Mouse (Mus musculus): Measurements from ENCODE around the gene Phactr4. TPM values are rescaled to one million over a fixed set of nuclear protein-coding genes. Genes with fewer than 3 reads are reported as not detected.
A peak's percentile ranks its signal among the peaks of the same experiment; 100 is the strongest.
"Not testable (repeated sequence)": the region's sequence is repeated elsewhere in the genome, so short reads cannot be mapped to it uniquely, and the experiment has no call there.

The Phactr4 gene
- polyA plus RNA-seq, 1 experiment from 2014 or later: 22.2 TPM

GRCm38 (mm10) chr4:132421556-132421922 is 750 bp downstream of the Phactr4 start:
- Histone ChIP-seq H3K36me3 (ENCODE audit: control insufficient read depth, insufficient read depth, low read length) (no peaks in the 10 kb centered on the region), H3K9ac (ENCODE audit: low read length) (peak overlapping the region; percentile 88), H3K9me3 (ENCODE audit: control insufficient read depth, low read length) (no peaks in the 10 kb centered on the region), H3K4me2 (peak overlapping the region; percentile 60), H3K27ac (ENCODE audit: low read depth, low read length) (peak overlapping the region; percentile 96), H3K27me3 (ENCODE audit: control insufficient read depth, insufficient read depth, low read length) (no peaks in the 10 kb centered on the region), H3K4me3 (ENCODE audit: low read depth, low read length) (peak overlapping the region; percentile 85), H3K4me1 (ENCODE audit: control insufficient read depth, insufficient read depth, low read length) (peaks cover 12% of the 10 kb centered on the region)
- under 1% methylated on average over 13 of the region's 13 CpGs for WGBS
- no peak for ATAC-seq (ENCODE audit: low FRiP score)
- DNase-seq (ENCODE audit: low spot score, missing footprints): no peak

DNA sequence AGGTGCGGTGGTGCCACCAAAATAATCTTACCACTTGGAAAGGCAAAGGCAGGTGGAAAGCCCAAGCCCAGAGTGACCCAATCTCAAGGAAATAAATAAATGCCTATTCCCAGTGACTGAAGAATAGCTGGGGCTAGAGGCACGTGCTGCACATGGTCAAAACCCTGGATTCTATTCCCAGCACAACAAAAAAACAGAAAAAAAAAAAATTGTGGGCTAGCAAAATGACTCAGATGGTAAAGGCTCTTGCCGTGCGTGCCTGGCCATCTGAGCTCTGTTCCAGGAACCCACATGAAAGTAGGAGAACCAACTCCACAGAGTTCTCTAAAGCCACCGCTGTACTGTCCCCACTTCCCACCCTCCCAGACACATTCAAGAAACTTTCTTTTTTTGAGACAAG is 1.8 kb downstream of the Phactr4 start:
- Histone ChIP-seq H3K36me3 (ENCODE audit: control insufficient read depth, insufficient read depth, low read length) (no peaks in the 10 kb centered on the region), H3K9me3 (ENCODE audit: control insufficient read depth, low read length) (no peaks in the 10 kb centered on the region), H3K27ac (ENCODE audit: low read depth, low read length) (no peak overlapping the region), H3K4me1 (ENCODE audit: control insufficient read depth, insufficient read depth, low read length) (peaks cover 12% of the 10 kb centered on the region), H3K9ac (ENCODE audit: low read length) (peak overlapping the region; percentile 88; the same call in 1 of the 2 replicates), H3K4me2 (peak overlapping the region; percentile 60), H3K4me3 (ENCODE audit: low read depth, low read length) (peak overlapping the region; percentile 85; the same call in 1 of the 2 replicates), H3K27me3 (ENCODE audit: control insufficient read depth, insufficient read depth, low read length) (no peaks in the 10 kb centered on the region)
- WGBS: 85% methylated on average over 5 of the region's 5 CpGs
- no peak for DNase-seq (ENCODE audit: low spot score, missing footprints)
- no peak for ATAC-seq (ENCODE audit: low FRiP score)

DNA sequence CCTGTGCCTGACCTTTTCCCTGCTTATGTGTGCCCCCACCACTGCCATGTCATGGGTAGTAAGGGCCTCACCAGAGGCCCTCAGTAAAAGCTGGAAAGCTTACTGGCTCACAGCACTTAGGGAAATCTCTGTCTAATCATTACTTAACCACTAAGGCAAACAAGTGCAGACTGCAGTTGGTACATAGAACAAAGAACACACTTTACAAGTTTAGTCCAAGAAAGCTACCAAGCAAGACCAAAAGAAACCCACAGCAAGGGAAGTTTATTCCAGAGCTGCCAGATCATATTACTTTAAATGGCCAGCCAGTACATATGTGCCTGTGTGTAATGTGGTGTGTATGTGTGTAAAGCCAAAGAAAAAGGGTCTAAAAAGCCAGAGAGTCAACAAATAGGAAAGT is 6.3 kb downstream of the Phactr4 start:
- Histone ChIP-seq H3K9me3 (ENCODE audit: control insufficient read depth, low read length) (no peaks in the 10 kb centered on the region), H3K27me3 (ENCODE audit: control insufficient read depth, insufficient read depth, low read length) (no peaks in the 10 kb centered on the region), H3K4me3 (ENCODE audit: low read depth, low read length) (no peak overlapping the region), H3K36me3 (ENCODE audit: control insufficient read depth, insufficient read depth, low read length) (peaks cover 3% of the 10 kb centered on the region; the same call in 1 of the 2 replicates), H3K4me2 (no peak overlapping the region), H3K9ac (ENCODE audit: low read length) (no peak overlapping the region), H3K27ac (ENCODE audit: low read depth, low read length) (no peak overlapping the region), H3K4me1 (ENCODE audit: control insufficient read depth, insufficient read depth, low read length) (peaks cover 10% of the 10 kb centered on the region)
- ATAC-seq (ENCODE audit: low FRiP score) (no peak), DNase-seq (ENCODE audit: low spot score, missing footprints) (no peak)

- not testable (repeated sequence) for H3K4me2 ChIP-seq; H3K27ac ChIP-seq (ENCODE audit: low read depth, low read length); ATAC-seq (ENCODE audit: low FRiP score); H3K9me3 ChIP-seq (ENCODE audit: control insufficient read depth, low read length); H3K4me1 ChIP-seq (ENCODE audit: control insufficient read depth, insufficient read depth, low read length); H3K36me3 ChIP-seq (ENCODE audit: control insufficient read depth, insufficient read depth, low read length); H3K9ac ChIP-seq (ENCODE audit: low read length); H3K27me3 ChIP-seq (ENCODE audit: control insufficient read depth, insufficient read depth, low read length); DNase-seq (ENCODE audit: low spot score, missing footprints); H3K4me3 ChIP-seq (ENCODE audit: low read depth, low read length)
- WGBS: 93% methylated on average over 4 of the region's 4 CpGs
These were observed 9.0 kb downstream of the Phactr4 start for GRCm38 (mm10) chr4:132413257-132413656.

- 62% methylated on average over 8 of the region's 8 CpGs for WGBS
- no peaks in the 10 kb centered on the region for H3K27me3 ChIP-seq (ENCODE audit: control insufficient read depth, insufficient read depth, low read length)
- H3K4me3 ChIP-seq (ENCODE audit: low read depth, low read length): no peak overlapping the region
- no peak overlapping the region for H3K9ac ChIP-seq (ENCODE audit: low read length)
- no peaks in the 10 kb centered on the region for H3K9me3 ChIP-seq (ENCODE audit: control insufficient read depth, low read length)
- H3K36me3 ChIP-seq (ENCODE audit: control insufficient read depth, insufficient read depth, low read length): peaks cover 3% of the 10 kb centered on the region; the same call in 1 of the 2 replicates
- no peak overlapping the region for H3K4me2 ChIP-seq
- H3K4me1 ChIP-seq (ENCODE audit: control insufficient read depth, insufficient read depth, low read length): no peaks in the 10 kb centered on the region
- no peak for DNase-seq (ENCODE audit: low spot score, missing footprints)
- no peak overlapping the region for H3K27ac ChIP-seq (ENCODE audit: low read depth, low read length)
- ATAC-seq (ENCODE audit: low FRiP score): no peak
These were observed 10.8 kb downstream of the Phactr4 start for GRCm38 (mm10) chr4:132411322-132412094.

- Histone ChIP-seq H3K36me3 (ENCODE audit: control insufficient read depth, insufficient read depth, low read length) (peaks cover 3% of the 10 kb centered on the region; the same call in 1 of the 2 replicates), H3K4me3 (ENCODE audit: low read depth, low read length) (no peak overlapping the region), H3K4me1 (ENCODE audit: control insufficient read depth, insufficient read depth, low read length) (no peaks in the 10 kb centered on the region), H3K27me3 (ENCODE audit: control insufficient read depth, insufficient read depth, low read length) (no peaks in the 10 kb centered on the region), H3K9ac (ENCODE audit: low read length) (no peak overlapping the region), H3K4me2 (no peak overlapping the region), H3K9me3 (ENCODE audit: control insufficient read depth, low read length) (no peaks in the 10 kb centered on the region), H3K27ac (ENCODE audit: low read depth, low read length) (no peak overlapping the region)
- ATAC-seq (ENCODE audit: low FRiP score) (no peak), DNase-seq (ENCODE audit: low spot score, missing footprints) (no peak)
- WGBS: 91% methylated on average over 4 of the region's 4 CpGs
These were observed 12.6 kb downstream of the Phactr4 start for GRCm38 (mm10) chr4:132409587-132410229.

GRCm38 (mm10) chr4:132406393-132407189 is 15.7 kb downstream of the Phactr4 start:
- Histone ChIP-seq H3K36me3 (ENCODE audit: control insufficient read depth, insufficient read depth, low read length) (no peaks in the 10 kb centered on the region), H3K27me3 (ENCODE audit: control insufficient read depth, insufficient read depth, low read length) (no peaks in the 10 kb centered on the region), H3K4me3 (ENCODE audit: low read depth, low read length) (no peak overlapping the region), H3K9ac (ENCODE audit: low read length) (no peak overlapping the region), H3K4me1 (ENCODE audit: control insufficient read depth, insufficient read depth, low read length) (no peaks in the 10 kb centered on the region), H3K27ac (ENCODE audit: low read depth, low read length) (no peak overlapping the region), H3K9me3 (ENCODE audit: control insufficient read depth, low read length) (no peaks in the 10 kb centered on the region), H3K4me2 (no peak overlapping the region)
- DNase-seq (ENCODE audit: low spot score, missing footprints) (no peak), ATAC-seq (ENCODE audit: low FRiP score) (no peak)
- 81% methylated on average over 13 of the region's 13 CpGs for WGBS

DNA sequence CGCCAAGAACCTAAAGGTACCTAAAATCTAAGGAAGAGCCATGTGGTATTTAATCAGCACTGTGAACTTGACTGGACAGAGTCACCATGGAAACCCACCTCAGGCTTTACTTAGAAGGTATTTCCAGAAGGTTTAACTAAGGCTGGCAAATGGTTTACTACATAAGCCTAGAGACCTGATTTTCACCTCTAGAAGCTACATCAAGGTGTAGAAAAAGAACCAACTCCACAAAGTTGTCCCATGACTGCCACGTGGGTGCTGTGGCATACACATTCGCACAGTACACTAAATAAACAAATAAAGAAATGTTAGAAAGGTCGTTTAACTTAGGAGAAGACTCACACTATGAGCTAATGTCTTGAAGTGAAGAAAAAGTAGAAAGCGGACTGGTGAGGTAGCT is 17.7 kb downstream of the Phactr4 start:
- DNase-seq (ENCODE audit: low spot score, missing footprints): no peak
- no peaks in the 10 kb centered on the region for H3K27me3 ChIP-seq (ENCODE audit: control insufficient read depth, insufficient read depth, low read length)
- no peak overlapping the region for H3K27ac ChIP-seq (ENCODE audit: low read depth, low read length)
- H3K4me2 ChIP-seq: no peak overlapping the region
- no peak overlapping the region for H3K9ac ChIP-seq (ENCODE audit: low read length)
- H3K4me1 ChIP-seq (ENCODE audit: control insufficient read depth, insufficient read depth, low read length): no peaks in the 10 kb centered on the region
- 84% methylated on average over 5 of the region's 5 CpGs for whole genome bisulfite sequencing
- H3K4me3 ChIP-seq (ENCODE audit: low read depth, low read length): no peak overlapping the region
- H3K9me3 ChIP-seq (ENCODE audit: control insufficient read depth, low read length): no peaks in the 10 kb centered on the region
- H3K36me3 ChIP-seq (ENCODE audit: control insufficient read depth, insufficient read depth, low read length): no peaks in the 10 kb centered on the region
- ATAC-seq (ENCODE audit: low FRiP score): no peak
